Mouse (Mus musculus) cerebral cortex, adult 2 months (tissue): Measurements from ENCODE around the gene Aldh5a1.

Source experiments
- WGBS: fragments of 180-500 bp; shearing (Covaris S2); methylation state at CpG from one replicate; pipeline ENCODE4 v1.1.7; 2018; 5-methylcytosine and 5-hydroxymethylcytosine counted together

The Aldh5a1 gene

DNA sequence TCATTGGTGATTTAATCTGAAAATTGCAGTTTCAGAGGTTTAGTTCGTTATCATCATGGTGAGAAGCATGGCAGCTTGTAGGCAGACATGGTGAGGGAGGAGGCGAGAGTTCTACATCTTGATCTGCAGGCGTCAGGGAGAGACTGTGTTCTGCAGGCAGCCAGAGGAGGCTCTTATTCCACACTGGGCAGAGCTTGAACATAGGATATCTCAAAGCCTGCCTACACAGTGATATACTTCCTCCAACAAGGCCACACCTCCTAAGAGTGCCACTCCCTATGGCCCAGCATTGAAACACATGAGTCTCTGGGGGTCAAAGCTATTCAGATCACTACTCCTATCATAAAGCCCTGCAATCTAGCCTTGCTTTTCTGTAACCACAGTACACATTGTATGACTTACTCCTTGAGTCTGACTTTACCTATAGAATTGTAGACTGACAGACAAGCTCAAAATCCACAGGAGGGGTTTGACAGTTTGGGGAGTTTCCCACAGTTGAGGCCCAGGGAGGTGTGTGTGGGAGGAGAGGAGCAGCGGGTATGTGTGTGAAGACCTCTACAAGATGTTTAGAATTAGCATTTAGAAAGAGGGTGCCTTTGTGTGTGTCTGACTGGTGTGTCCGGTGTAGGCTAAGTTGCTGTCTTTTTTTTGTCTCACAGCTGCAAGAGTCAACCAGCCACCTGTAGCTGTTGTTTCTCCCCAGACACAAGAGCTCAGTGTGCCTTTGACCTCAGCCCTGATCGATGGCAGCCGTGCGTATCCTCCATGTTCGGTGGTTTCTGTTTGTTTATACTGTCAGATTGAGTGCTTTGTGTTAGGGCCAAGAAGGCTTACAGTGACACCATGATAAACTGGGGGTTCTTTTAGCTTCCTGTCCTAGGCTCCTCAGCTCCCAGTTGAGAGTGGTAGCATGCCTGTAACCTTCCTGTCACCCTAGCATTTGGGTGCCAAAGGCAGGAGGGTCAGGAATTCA lies 70.7 kb downstream of the Aldh5a1 start:
- WGBS: 65% methylated on average over 9 of the region's 9 CpGs

DNA sequence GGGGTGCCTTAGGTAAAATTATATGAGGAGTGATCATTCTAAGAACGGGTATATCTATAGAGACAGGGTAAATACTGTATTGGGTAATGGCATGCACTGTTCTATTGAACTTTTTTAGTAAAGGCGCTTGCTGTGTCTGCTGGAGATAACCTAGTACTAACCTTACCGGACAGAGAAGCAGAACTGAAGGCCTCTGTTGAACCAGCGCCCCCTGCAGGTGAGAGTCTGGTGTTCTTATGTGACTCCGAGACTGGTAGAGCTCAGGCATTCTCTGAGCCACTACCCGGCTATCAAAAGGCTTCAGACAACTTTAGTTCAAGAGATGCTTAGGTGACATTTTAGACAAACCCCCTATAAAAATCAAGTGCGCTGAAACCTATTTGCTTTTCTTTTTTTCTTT lies 74.9 kb downstream of the Aldh5a1 start:
- 61% methylated on average over 7 of the region's 7 CpGs for WGBS

DNA sequence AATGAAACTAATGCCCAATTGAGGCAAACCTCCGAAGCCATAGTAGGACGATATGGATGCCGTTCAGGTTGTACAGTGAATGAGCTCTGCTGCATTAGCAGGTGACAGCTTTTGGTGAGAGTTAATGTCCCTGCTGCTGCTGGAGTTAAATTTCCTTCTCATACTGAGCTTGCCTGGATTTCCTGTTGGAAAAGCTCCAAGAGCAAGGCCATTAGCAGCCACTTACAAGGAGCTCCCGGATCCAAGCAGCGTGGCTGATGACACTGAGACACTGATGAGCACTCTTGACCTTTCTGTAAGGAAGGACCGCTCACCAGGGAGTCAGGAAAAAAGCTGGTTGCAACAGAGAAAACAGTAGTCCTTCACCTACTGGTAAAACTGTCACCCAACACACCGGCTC lies 75.4 kb downstream of the Aldh5a1 start:
- WGBS: 69% methylated on average over 7 of the region's 7 CpGs

DNA sequence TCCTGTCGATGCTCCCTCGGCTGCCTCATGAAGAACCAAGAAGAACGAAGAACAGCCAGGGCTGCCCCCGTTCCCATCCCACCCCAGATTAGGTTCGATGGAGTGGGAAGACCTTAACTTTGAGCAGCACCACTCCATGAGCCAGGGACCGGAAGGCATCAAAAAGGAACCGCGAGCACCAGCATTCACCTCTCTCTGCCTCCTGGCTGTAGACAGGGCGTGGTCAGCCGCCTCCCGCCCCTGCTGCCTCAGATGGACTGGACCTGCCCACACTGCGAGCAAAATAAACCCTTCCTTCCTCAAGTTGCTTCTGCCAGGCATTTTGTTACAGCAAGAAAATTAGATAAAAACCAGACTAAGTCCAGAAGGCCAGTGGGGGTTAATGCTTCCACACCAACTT lies 76.4 kb downstream of the Aldh5a1 start:
- WGBS: 75% methylated on average over 12 of the region's 12 CpGs
